Mouse (Mus musculus): ENCODE measurements around the gene 1700008O03Rik. TPM values are rescaled to one million over a fixed set of nuclear protein-coding genes. Genes with fewer than 3 reads are reported as not detected.
A peak's percentile ranks its signal among the peaks of the same experiment; 100 is the strongest.

The 1700008O03Rik gene
- polyA plus RNA-seq, 1 experiment from 2014 or later: 1.1 TPM

GRCm38 (mm10) chr7:44374756-44375155, 10.9 kb downstream of the 1700008O03Rik start:
- WGBS: 4% methylated on average over 5 of the region's 5 CpGs
- Histone ChIP-seq H3K27ac (peak overlapping the region; percentile 39; the same call in 1 of the 2 replicates), H3K36me3 (no peaks in the 10 kb centered on the region), H3K4me3 (peak overlapping the region; percentile 57), H3K4me1 (peaks cover 9% of the 10 kb centered on the region), H3K27me3 (peaks cover 4% of the 10 kb centered on the region; the same call in 1 of the 2 replicates), H3K4me2 (replicated peaks) (peak overlapping the region; percentile 82), H3K9me3 (no peaks in the 10 kb centered on the region), H3K9ac (peak overlapping the region; percentile 76)
- no peak for ATAC-seq (ENCODE audit: low FRiP score, low read depth)

GRCm38 (mm10) chr7:44373889-44374652, 11.5 kb downstream of the 1700008O03Rik start:
- ATAC-seq (ENCODE audit: low FRiP score, low read depth): peak; percentile 93
- Histone ChIP-seq H3K27ac (peak overlapping the region; percentile 39; the same call in 1 of the 2 replicates), H3K9me3 (no peaks in the 10 kb centered on the region), H3K4me2 (replicated peaks) (peak overlapping the region; percentile 82), H3K9ac (peak overlapping the region; percentile 76), H3K27me3 (peaks cover 4% of the 10 kb centered on the region; the same call in 1 of the 2 replicates), H3K4me3 (peak overlapping the region; percentile 57), H3K36me3 (no peaks in the 10 kb centered on the region), H3K4me1 (peaks cover 9% of the 10 kb centered on the region)
- WGBS: 1% methylated on average over 19 of the region's 19 CpGs

GRCm38 (mm10) chr7:44373460-44373859, 12.2 kb downstream of the 1700008O03Rik start:
- 10% methylated on average over 7 of the region's 7 CpGs for WGBS
- Histone ChIP-seq H3K9ac (peak overlapping the region; percentile 51), H3K4me1 (peaks cover 9% of the 10 kb centered on the region), H3K9me3 (no peaks in the 10 kb centered on the region), H3K27me3 (peaks cover 4% of the 10 kb centered on the region; the same call in 1 of the 2 replicates), H3K27ac (no peak overlapping the region), H3K4me3 (peak overlapping the region; percentile 57), H3K36me3 (no peaks in the 10 kb centered on the region), H3K4me2 (replicated peaks) (peak overlapping the region; percentile 82)
- ATAC-seq (ENCODE audit: low FRiP score, low read depth): no peak

GRCm38 (mm10) chr7:44372678-44373077, 12.9 kb downstream of the 1700008O03Rik start:
- 92% methylated on average over 8 of the region's 8 CpGs for WGBS
- no peak for ATAC-seq (ENCODE audit: low FRiP score, low read depth)
- H3K27ac ChIP-seq: no peak overlapping the region
- H3K4me1 ChIP-seq: peaks cover 9% of the 10 kb centered on the region
- H3K27me3 ChIP-seq: peaks cover 4% of the 10 kb centered on the region; the same call in 1 of the 2 replicates
- H3K9me3 ChIP-seq: no peaks in the 10 kb centered on the region
- no peak overlapping the region for H3K4me3 ChIP-seq
- no peak overlapping the region for H3K9ac ChIP-seq
- no peaks in the 10 kb centered on the region for H3K36me3 ChIP-seq
- H3K4me2 ChIP-seq (replicated peaks): no peak overlapping the region

GRCm38 (mm10) chr7:44360792-44361301, 24.8 kb downstream of the 1700008O03Rik start:
- Histone ChIP-seq H3K27me3 (peaks cover 85% of the 10 kb centered on the region), H3K4me1 (peaks cover 32% of the 10 kb centered on the region), H3K4me3 (peak overlapping the region; percentile 46), H3K36me3 (no peaks in the 10 kb centered on the region), H3K9me3 (no peaks in the 10 kb centered on the region), H3K9ac (no peak overlapping the region), H3K27ac (no peak overlapping the region), H3K4me2 (replicated peaks) (peak overlapping the region; percentile 79)
- no peak for ATAC-seq (ENCODE audit: low FRiP score, low read depth)
- WGBS: 8% methylated on average over 21 of the region's 21 CpGs

- H3K27ac ChIP-seq: no peak overlapping the region
Measured at GRCm38 (mm10) chr7:44359908-44360672, 25.5 kb downstream of the 1700008O03Rik start.

GRCm38 (mm10) chr7:44358886-44359654, 26.6 kb downstream of the 1700008O03Rik start:
- Histone ChIP-seq H3K4me1 (peaks cover 34% of the 10 kb centered on the region), H3K4me2 (replicated peaks) (peak overlapping the region; percentile 79), H3K27me3 (peaks cover 92% of the 10 kb centered on the region), H3K36me3 (no peaks in the 10 kb centered on the region), H3K9ac (0 out of 2 replicates have a peak overlapping the region, but pooled peaks have one; percentile 25), H3K4me3 (peak overlapping the region; percentile 46), H3K9me3 (no peaks in the 10 kb centered on the region), H3K27ac (no peak overlapping the region)
- ATAC-seq (ENCODE audit: low FRiP score, low read depth): no peak
- 5% methylated on average over 21 of the region's 26 CpGs for WGBS

More at GRCm38 (mm10) chr7:44359908-44360672, 25.5 kb downstream of the 1700008O03Rik start:
- under 1% methylated on average over 54 of the region's 54 CpGs for WGBS
- peaks cover 89% of the 10 kb centered on the region for H3K27me3 ChIP-seq
- H3K4me1 ChIP-seq: peaks cover 32% of the 10 kb centered on the region
- H3K36me3 ChIP-seq: no peaks in the 10 kb centered on the region
- no peaks in the 10 kb centered on the region for H3K9me3 ChIP-seq
- ATAC-seq (ENCODE audit: low FRiP score, low read depth): peak; percentile 60
- peak overlapping the region; percentile 48 for H3K9ac ChIP-seq
- peak overlapping the region; percentile 46 for H3K4me3 ChIP-seq
- H3K4me2 ChIP-seq (replicated peaks): peak overlapping the region; percentile 79

- no peaks in the 10 kb centered on the region for H3K9me3 ChIP-seq
- no peak overlapping the region for H3K4me3 ChIP-seq
- ATAC-seq (ENCODE audit: low FRiP score, low read depth): no peak
- H3K27me3 ChIP-seq: peaks cover 96% of the 10 kb centered on the region
- no peak overlapping the region for H3K4me2 ChIP-seq (replicated peaks)
- H3K9ac ChIP-seq: no peak overlapping the region
- no peak overlapping the region for H3K27ac ChIP-seq
- H3K36me3 ChIP-seq: no peaks in the 10 kb centered on the region
- 14% methylated on average over 5 of the region's 5 CpGs for WGBS
- H3K4me1 ChIP-seq: peaks cover 45% of the 10 kb centered on the region
Measured at GRCm38 (mm10) chr7:44358012-44358411, 27.6 kb downstream of the 1700008O03Rik start.

GRCm38 (mm10) chr7:44357531-44357930, 28.1 kb downstream of the 1700008O03Rik start:
- Histone ChIP-seq H3K27ac (no peak overlapping the region), H3K9me3 (no peaks in the 10 kb centered on the region), H3K4me3 (0 out of 2 replicates have a peak overlapping the region, but pooled peaks have one; percentile 4), H3K9ac (no peak overlapping the region), H3K4me1 (peaks cover 50% of the 10 kb centered on the region), H3K36me3 (no peaks in the 10 kb centered on the region), H3K27me3 (peaks cover 96% of the 10 kb centered on the region), H3K4me2 (replicated peaks) (no peak overlapping the region)
- 9% methylated on average over 10 of the region's 10 CpGs for WGBS
- ATAC-seq (ENCODE audit: low FRiP score, low read depth): no peak

- no peak for ATAC-seq (ENCODE audit: low FRiP score, low read depth)
- no peak overlapping the region for H3K27ac ChIP-seq
- no peak overlapping the region for H3K4me2 ChIP-seq (replicated peaks)
- H3K36me3 ChIP-seq: no peaks in the 10 kb centered on the region
- peaks cover 96% of the 10 kb centered on the region for H3K27me3 ChIP-seq
- 2% methylated on average over 35 of the region's 35 CpGs for WGBS
- H3K9me3 ChIP-seq: no peaks in the 10 kb centered on the region
- peaks cover 57% of the 10 kb centered on the region for H3K4me1 ChIP-seq
- peak overlapping the region; percentile 4; the same call in 1 of the 2 replicates for H3K4me3 ChIP-seq
- H3K9ac ChIP-seq: no peak overlapping the region; the same call in 1 of the 2 replicates
Measured at GRCm38 (mm10) chr7:44356590-44357481, 28.8 kb downstream of the 1700008O03Rik start.
